Mouse (Mus musculus) G1E (cell line): Measurements from ENCODE around the gene Ssbp3. TPM values are rescaled to one million over a fixed set of nuclear protein-coding genes. Genes with fewer than 3 reads are reported as not detected.
A peak's percentile ranks its signal among the peaks of the same experiment; 100 is the strongest.

Experiments used
- ATAC-seq: 2 replicates; pipeline ENCODE4 v1.8.0; 2016; ENCODE audit warnings: mild to moderate bottlenecking; ENCODE audit not compliant: insufficient number of reproducible peaks, poor library complexity, low FRiP score, severe bottlenecking; ENCODE audit errors: extremely low read depth
- DNase-seq: peaks from one replicate; pipeline ENCODE4 v3.0.0; 2012; ENCODE audit warnings: low spot score
- H3K27me3 ChIP-seq: 2 replicates; pipeline ENCODE4 v1.6.1; 2012; ENCODE audit warnings: mild to moderate bottlenecking, low read length, inconsistent platforms; ENCODE audit not compliant: insufficient read depth
- H3K36me3 ChIP-seq: replicated peaks from 2 replicates; pipeline ENCODE3; 2012; ENCODE audit warnings: mild to moderate bottlenecking, inconsistent platforms
- H3K4me1 ChIP-seq: 2 replicates; pipeline ENCODE4 v1.6.1; 2012; ENCODE audit warnings: low read depth, low read length, inconsistent platforms, mixed read lengths; ENCODE audit not compliant: insufficient read depth
- H3K4me3 ChIP-seq: 2 replicates; pipeline ENCODE4 v1.5.1; 2012; ENCODE audit warnings: low read depth, mild to moderate bottlenecking, inconsistent platforms, low read length, moderate library complexity, mixed read lengths
- H3K9me3 ChIP-seq: replicated peaks from 2 replicates; pipeline ENCODE4 v1.6.1; 2012; ENCODE audit warnings: inconsistent platforms
- CTCF ChIP-seq: IDR thresholded peaks from 2 replicates; pipeline ENCODE4 v1.5.1; 2012; ENCODE audit warnings: low read depth, low read length, inconsistent platforms, mixed read lengths
- GATA1 ChIP-seq: IDR thresholded peaks from 2 replicates; pipeline ENCODE4 v1.6.1; 2012; ENCODE audit warnings: borderline replicate concordance, low read length, inconsistent platforms, mixed read lengths
- GATA2 ChIP-seq: IDR thresholded peaks from 2 replicates; pipeline ENCODE4 v1.6.1; 2012; ENCODE audit warnings: low read depth, low read length, inconsistent platforms, borderline replicate concordance
- POLR2AphosphoS5 ChIP-seq: IDR thresholded peaks from 2 replicates; pipeline ENCODE4 v1.6.1; 2012; ENCODE audit warnings: low read depth, low read length, inconsistent platforms; ENCODE audit not compliant: insufficient replicate concordance
- TAL1 ChIP-seq: conservative IDR thresholded peaks from 2 replicates; pipeline ENCODE4 v1.6.1; 2012; ENCODE audit warnings: low read depth, low read length, inconsistent platforms, mixed read lengths
- polyA plus RNA-seq: library from polyadenylated mRNA; stranded (reverse); fragments of >175 nt; gene quantifications from 2 replicates; pipeline ENCODE4 v1.2.3, GENCODE M21; 2012
- total RNA-seq, 2 experiments: library from RNA; stranded (forward) in 1 of 2; stranded (reverse) in 1 of 2; fragments of 200-1000 nt in 1 of 2; fragments of >200 nt in 1 of 2; fragmentation: Nextera tagmentation in 1 of 2; gene quantifications; 2 replicates each; pipeline ENCODE4 v1.2.3; 2014 to 2017

Gene Ssbp3
- total and polyA plus RNA-seq, 3 experiments, result 46.6 to 685 (median 232) TPM

DNA sequence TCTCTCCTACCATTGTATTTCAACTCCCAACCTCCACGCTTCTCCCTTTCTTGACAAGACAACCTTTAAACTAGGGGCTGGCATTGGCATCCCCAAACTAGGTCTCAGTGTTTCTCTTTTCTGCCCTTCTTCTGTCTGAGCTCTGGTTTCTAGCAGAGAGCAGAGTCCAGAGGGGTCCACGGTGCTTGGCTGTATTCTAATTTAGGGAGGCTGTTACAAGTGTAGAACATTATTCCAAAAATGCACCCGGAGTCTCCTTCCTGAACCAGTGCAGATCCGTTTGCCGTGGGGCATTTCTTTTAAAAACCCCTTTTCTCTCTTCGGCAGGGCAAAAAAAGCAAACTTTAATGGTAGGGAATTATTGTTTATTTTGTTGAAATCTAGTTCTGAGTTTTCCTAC is 704 bp upstream of the Ssbp3 start:
- H3K27me3 ChIP-seq, result no peaks in the 10 kb centered on the region
- H3K4me1 ChIP-seq, result peaks cover 68% of the 10 kb centered on the region
- ATAC-seq, result no peak

DNA sequence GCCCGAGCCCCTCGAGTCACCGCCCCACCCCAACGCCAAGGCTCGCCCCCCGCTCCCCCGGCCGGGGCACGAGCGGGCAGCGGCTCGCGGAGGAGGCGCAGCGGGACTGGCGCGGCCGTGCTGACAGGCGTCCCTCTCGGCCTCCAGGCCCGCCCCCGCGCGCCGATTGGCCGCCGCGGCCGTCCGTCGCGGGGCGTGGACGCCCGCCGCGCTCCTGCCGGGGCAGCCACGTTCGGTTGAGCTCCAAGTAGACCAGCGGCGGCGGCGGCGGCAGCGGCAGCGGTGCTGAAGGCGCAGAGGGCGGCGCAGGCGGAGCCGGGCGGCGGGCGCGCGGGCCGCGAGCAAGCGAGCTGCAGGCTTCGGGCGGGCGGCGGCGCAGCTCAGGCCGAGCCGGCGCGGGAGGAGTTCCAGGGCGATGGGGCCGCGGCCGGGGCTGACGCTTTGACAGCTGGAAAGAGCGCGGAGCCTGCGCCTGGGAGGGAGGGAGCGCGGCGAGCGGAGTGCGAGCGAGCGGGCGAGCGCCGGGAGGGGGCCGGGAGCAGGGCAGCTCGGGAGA is 823 bp downstream of the Ssbp3 start:
- no peak for ATAC-seq
- H3K4me3 ChIP-seq, result peak overlapping the region; percentile 95

More for the DNA sequence above, 704 bp upstream of the Ssbp3 start:
- peaks cover 25% of the 10 kb centered on the region for H3K36me3 ChIP-seq
- no peaks in the 10 kb centered on the region for H3K9me3 ChIP-seq
- DNase-seq, result no peak
- TF ChIP-seq CTCF (no peak), GATA1 (no peak), GATA2 (no peak), TAL1 (no peak), POLR2AphosphoS5 (no peak)
- H3K4me3 ChIP-seq, result peak overlapping the region; percentile 71; the same call in 1 of the 2 replicates

DNA sequence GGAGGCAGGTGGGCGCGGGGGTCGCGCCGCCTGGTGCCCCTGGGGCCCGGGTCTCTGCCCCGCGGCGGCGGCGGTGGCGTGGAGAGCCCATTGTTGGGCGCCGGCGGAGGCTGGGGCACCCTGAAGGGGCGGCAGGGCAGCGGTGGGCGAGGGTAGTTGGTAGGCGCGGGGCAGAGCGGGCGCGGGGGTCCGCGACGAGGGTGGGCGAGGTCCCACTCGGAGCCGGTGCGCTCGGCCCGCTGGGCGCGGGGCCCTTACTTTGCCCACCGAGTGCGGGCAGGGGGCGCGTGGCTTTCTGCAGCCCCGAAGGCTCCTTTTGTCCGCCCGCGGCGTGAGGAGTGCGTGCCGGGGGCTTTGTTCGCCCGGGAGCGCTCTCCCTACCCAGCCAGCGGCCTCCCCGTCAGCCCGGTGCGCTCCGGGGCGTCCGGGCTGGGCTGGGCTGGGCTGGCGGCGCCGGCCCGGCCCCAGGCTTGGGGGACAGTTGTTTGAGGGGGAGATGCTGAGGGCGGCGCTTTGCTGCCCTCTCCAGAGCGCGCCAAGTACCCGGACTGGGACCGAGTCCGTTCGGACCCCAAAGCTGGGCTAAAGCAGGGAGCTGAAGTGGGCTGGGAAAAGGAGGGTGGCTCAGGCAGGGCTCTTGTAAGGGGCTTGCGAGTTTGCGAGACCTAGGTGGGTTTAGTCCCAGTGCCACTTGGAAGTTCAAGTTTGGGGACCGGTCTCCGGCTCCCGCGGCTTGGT is 1.6 kb downstream of the Ssbp3 start:
- no peaks in the 10 kb centered on the region for H3K27me3 ChIP-seq
- TF ChIP-seq GATA1 (no peak), GATA2 (no peak), TAL1 (no peak), POLR2AphosphoS5 (no peak), CTCF (no peak)
- peak overlapping the region; percentile 95 for H3K4me3 ChIP-seq
- ATAC-seq, result no peak
- H3K36me3 ChIP-seq, result peaks cover 48% of the 10 kb centered on the region
- H3K9me3 ChIP-seq, result no peaks in the 10 kb centered on the region
- H3K4me1 ChIP-seq, result peaks cover 80% of the 10 kb centered on the region
- no peak for DNase-seq

More for the DNA sequence above, 823 bp downstream of the Ssbp3 start:
- H3K27me3 ChIP-seq, result no peaks in the 10 kb centered on the region
- peak; percentile 86 for DNase-seq
- H3K4me1 ChIP-seq, result peaks cover 79% of the 10 kb centered on the region
- peaks cover 41% of the 10 kb centered on the region for H3K36me3 ChIP-seq
- TF ChIP-seq CTCF, result no peak
- TF ChIP-seq TAL1, result no peak
- no peak for TF ChIP-seq GATA1
- TF ChIP-seq GATA2, result no peak
- no peak for TF ChIP-seq POLR2AphosphoS5
- H3K9me3 ChIP-seq, result no peaks in the 10 kb centered on the region

DNA sequence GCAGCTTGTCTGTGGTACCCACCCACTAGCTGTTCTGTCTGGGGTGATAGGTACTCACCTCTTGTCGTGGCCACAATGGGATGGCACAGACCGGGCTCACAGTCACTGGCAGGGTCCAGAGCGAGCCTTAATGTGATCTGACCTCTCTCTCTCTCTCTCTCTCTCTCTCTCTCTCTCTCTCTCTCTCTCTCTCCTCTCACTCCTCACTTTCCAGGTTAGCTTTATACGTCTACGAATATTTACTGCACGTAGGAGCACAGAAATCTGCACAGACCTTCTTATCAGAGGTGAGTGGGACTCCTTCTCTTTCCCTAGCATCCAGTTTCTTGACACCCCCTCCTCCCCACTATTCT is 2.2 kb downstream of the Ssbp3 start:
- Histone ChIP-seq H3K4me3 (peak overlapping the region; percentile 95), H3K36me3 (peaks cover 54% of the 10 kb centered on the region), H3K4me1 (peaks cover 80% of the 10 kb centered on the region), H3K27me3 (no peaks in the 10 kb centered on the region), H3K9me3 (no peaks in the 10 kb centered on the region)
- ATAC-seq (no peak), DNase-seq (no peak)
- TF ChIP-seq TAL1, result no peak
- no peak for TF ChIP-seq CTCF
- TF ChIP-seq GATA1, result no peak
- no peak for TF ChIP-seq POLR2AphosphoS5
- TF ChIP-seq GATA2, result no peak

DNA sequence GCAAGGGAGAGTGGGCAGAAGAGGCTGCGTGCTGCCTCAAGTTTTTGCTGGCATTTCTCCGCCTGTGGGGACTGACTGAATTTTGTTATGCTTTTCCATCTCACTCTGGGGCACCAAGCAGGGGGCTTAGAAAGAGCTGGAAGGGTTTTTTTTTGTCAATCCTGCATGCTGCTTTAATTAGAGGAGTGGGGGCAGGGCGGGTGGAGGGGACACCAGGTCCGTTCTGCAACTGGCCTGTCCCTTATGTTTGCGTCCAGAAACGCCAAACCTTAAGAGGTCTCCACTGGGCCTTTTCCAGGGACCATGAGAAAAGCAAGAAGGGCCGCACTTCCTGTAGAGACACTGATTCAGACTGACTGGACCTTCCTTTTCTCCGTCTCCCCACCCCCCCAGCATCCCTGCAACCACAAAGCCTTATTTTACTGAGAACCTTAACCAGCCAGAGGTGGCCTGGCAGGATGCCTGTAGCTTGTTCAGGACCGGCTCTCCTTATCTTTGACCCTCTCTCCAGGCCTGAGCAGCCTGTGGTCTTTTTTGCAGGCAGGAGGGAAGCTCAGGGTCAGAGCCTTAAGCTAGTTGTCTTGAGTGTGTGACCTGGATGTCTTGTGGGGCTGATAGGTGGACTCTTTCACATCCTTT is 3.0 kb downstream of the Ssbp3 start:
- Histone ChIP-seq H3K4me3 (peak overlapping the region; percentile 95), H3K4me1 (peaks cover 80% of the 10 kb centered on the region), H3K27me3 (no peaks in the 10 kb centered on the region), H3K9me3 (no peaks in the 10 kb centered on the region), H3K36me3 (peaks cover 63% of the 10 kb centered on the region)
- TF ChIP-seq CTCF (no peak), TAL1 (no peak), POLR2AphosphoS5 (no peak), GATA1 (no peak), GATA2 (no peak)
- ATAC-seq (no peak), DNase-seq (no peak)

DNA sequence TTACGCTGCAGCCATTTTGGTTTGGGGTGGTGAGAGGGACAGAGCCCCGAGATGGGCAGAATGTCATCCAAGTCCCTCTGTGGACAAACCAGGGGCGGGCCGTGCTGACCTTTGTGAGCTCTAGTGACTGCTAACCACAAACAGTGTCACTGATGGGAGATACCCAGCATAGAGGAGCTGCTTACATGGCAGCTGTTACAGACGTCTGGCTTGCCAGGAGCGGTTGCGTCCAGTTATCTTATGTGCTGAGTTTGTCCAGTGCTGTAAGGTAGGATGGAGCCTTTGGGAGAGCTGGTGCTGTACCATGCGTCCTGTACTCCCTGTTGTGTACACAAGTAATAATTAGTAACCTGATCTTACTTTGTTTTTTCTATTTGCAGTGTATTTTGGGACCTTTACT is 4.8 kb downstream of the Ssbp3 start:
- ATAC-seq, result no peak
- no peaks in the 10 kb centered on the region for H3K27me3 ChIP-seq

More for the DNA sequence above, 4.8 kb downstream of the Ssbp3 start:
- no peak for DNase-seq
- Histone ChIP-seq H3K4me1 (peaks cover 82% of the 10 kb centered on the region), H3K4me3 (peak overlapping the region; percentile 95; the same call in 1 of the 2 replicates), H3K9me3 (no peaks in the 10 kb centered on the region), H3K36me3 (peaks cover 80% of the 10 kb centered on the region)
- TF ChIP-seq CTCF, result no peak
- no peak for TF ChIP-seq GATA2
- TF ChIP-seq GATA1, result no peak
- TF ChIP-seq TAL1, result no peak
- TF ChIP-seq POLR2AphosphoS5, result no peak
